Mouse (Mus musculus) testis, postnatal 10 days (tissue): ENCODE data around the gene Bcl6.

Experiments used
- DNase-seq: peaks from one replicate; pipeline ENCODE4 v3.0.0; 2021; ENCODE audit warnings: low spot score

The Bcl6 gene

DNA sequence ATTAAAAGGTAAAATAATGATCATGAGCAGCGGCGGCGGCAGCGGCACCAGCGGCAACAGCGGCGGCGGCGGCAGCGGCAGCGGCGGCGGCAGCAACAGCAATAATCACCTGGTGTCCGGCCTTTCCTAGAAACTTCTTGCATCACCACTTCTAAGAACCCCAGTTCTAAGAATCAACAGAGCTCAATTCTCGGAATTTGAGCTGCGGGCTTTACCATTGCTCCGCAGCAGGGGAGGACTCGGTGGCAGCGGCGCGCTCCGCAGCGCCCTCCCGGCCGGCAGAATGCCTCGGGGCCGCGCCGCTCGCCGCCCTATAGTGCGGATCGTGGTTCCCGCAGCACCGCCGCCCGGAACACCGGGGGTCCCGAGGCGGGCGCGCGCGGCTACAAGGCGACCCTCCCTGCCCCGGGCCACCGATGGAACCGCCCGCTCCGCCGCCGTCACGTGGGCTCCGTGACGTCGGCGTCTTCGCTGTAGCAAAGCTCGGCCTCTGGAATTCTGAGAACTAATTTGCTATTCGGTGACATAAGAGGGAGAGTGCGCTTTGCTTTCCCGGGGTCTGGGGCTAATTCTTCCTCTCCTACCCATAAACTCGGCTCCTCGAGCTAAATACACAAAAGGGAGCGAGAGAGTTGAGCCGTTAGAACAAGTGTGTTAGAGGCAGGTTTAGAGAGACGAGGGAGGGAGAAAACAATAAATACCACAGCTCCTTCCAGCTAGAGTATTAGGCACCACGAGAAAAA lies at the start of gene Bcl6, which contains the start of gene Gm37419:
TSS of gene Bcl6 (minus strand) at position 387 of the 743 bp plus-strand sequence.
TSS of gene Gm37419 (plus strand) at position 17 of the 743 bp plus-strand sequence.
- peak; percentile 86 for DNase-seq

DNA sequence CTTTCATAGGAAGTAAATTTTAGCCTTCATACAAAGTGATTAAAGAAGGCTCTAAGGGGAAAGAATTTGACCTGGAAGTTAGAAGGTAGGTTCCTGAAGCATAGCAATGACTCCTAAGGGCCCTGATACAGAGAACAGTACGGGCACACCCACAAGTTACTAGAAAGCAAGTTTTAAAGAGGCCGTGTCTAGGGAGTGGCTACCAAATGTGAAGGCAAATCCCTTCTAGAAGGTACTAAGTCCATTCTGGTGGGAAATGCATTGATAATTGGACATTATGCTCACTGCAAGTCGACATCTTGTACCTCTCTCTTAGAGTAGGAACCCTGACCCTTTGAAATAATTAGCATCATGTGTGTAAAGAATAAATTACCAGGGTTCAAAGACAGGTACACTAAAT lies 47.7 kb upstream of the Bcl6 start:
- no peak for DNase-seq

DNA sequence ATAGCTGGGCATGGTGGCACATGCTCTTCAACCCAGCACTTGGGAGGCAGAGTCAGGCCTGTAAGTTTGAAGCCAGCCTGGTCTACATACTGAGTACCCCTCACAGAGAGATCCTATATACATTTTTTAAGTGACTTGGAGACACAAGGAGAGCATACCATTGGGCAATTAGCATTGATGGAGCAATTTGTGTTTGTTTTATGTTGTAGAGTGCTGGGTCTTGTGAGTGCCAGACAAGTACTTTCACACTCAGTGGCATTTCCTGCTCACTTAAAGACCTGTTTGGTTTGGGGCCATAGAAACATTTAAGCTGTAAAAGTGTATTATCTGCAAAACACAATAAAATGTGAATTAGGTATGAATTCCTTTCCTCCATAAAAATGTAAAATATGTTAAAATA lies 47.1 kb upstream of the Bcl6 start:
- DNase-seq: no peak

DNA sequence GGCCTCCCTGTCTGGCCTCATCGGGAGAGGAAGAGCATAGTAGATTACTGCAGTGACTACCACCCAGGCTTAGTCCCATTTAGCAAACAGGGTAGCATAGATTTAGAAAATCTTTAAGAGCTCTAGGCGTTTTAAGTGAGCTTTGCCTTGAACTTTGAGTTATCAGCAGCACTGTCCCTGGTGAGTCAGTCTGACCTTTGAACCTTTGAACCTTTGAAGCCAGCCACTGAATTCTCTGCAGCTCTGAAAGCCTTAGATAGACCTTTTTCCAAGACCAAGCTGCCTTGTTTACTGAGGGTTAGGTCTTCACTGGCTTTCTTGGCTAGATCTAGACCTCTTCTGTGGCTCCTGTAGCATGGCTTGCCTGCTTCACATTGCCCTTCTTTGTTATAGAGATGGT lies 45.8 kb upstream of the Bcl6 start:
- DNase-seq: no peak

DNA sequence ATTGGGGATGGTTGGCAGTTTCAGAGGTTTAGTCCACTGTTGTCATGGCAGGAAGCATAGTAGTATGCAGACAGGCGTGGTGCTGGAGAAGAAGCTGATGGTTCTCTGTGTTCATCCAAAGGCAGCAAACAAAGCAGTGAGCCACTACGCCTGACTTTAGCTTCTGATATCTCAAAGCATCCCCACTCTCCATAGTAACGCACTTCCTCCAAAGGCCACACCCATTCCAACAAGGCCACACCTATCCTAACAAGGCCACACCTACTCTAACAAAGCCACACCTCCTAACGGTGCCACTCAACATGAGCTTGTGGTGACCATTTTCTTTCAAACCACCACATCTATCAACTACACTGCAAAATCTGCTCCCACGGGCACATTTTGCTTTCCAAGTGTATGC lies 44.6 kb upstream of the Bcl6 start:
- DNase-seq: no peak

DNA sequence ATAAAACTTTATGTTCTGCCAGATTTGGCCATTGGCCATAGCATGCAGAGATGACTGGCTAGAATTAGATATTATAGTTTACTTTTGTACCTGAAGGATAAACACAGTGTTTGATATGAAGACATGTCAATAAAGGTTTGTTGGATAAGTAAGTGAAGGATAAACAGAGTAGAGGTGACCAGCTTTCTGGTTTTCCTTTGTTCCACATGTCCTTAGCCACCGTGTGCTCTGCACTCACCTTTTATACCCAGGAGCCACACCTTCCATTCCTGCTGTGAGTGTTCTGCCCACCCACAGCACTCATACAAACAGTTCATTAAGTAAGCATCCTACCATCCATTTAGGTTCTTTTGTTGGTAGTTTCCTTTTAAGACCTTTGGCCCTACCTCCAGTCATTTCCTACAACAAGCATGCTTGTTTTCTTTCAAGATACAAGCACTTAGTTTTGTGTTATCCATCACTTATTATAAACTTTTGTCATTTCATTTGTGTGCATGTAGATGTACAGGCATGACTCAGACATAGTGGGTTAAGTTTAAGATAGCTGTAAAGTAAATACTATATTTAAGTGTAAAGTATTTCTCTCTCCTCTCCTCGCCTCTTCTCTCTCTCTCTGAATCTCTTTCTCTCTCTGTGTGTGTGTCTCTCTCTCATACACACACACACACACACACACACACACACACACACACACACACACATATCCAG lies 41.5 kb upstream of the Bcl6 start:
- DNase-seq: no peak

DNA sequence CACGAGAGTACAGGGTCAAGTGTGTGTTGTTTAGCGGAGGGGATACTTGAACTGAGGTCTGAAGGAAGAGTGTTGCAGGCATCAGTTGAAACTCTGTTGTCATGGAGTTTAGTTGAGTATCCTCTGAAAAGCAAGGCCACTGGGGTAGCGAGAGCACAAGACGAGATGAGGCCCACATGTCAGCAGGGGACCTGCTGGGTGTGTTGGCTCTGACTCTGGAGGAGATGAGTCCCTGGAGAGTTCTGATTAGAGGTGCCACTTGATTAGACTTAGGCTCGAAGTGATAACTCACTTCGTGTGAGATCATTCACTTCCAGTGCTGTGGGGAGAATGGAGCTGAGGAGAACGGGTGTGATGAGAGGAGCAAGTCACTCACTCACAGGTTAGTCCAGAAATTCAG lies 36.8 kb upstream of the Bcl6 start:
- no peak for DNase-seq

DNA sequence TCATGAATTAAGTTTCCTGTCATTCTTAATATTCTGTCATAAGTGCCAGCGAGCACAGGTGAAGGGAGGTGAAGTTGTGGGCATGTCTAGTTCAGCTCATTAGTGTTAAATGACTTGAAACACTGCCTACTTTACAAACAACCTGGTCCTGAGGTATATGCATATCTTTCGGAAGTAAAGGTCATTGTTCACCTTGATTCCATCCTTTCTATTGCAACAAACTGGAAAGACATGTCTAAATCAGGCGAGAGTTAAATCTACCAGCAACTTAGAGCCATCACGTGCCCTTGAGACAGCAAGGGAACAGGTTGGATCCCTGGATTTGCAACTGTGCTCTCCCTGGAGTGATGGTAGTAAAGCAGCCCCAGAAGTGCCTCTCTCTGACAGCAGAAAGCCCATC lies 34.0 kb upstream of the Bcl6 start:
- no peak for DNase-seq

DNA sequence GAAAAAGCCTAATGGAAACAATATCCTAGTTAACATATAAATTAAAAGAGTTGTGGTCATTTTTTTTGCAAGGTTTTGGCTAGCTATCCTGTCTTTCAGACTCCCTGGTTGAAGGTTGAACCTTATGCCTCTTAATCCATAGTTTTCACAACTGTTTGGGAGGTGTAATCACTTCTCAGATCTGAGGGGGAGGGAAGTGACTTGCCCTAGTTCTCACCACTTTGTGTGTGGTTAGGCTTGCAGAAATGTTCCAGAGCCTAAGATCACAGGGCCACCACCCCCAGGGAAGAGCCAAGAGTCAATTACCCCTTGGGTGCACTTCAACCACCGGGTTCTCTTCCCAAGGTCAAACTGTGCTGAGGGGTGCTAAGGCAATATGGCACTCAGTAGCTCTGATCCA lies 33.1 kb upstream of the Bcl6 start:
- DNase-seq: no peak

DNA sequence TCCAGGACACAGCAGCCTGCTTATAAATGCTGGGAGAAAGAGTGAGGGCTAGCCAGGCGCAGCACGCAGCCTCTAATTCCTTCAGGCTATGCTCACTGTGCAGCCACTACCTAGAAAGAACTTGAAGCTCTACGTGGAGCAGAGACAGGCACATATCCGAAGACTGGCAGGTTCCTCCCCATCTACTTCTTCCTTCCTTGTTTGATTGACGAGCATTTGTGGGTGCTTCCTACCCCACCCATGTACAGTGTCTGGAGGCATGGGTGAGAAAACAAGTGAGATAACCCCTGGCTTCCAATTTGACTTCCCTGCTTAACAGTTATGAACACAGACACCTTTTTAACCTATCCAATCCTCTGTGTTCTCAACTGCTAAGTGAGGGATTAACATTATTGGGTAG lies 28.1 kb upstream of the Bcl6 start:
- no peak for DNase-seq

DNA sequence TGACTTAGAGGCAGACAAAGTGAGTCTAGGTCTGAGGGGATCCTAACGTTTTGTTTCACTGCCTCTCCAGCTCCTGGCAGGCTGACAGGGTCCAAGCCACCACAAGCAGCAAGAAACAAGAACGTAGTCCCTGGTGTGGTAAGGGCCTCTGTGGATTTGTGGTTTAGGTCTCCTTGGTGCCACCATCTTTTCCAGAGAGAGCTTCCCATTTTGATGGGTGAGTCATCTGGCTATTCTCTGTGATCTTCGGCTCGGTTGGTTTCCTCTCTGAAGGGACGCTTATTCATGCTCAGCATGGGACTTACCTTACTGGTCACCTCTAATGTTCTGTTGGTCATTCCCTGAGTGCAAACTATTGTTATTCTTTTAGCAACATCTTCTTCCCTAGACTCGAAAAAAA lies 27.6 kb upstream of the Bcl6 start:
- DNase-seq: no peak

DNA sequence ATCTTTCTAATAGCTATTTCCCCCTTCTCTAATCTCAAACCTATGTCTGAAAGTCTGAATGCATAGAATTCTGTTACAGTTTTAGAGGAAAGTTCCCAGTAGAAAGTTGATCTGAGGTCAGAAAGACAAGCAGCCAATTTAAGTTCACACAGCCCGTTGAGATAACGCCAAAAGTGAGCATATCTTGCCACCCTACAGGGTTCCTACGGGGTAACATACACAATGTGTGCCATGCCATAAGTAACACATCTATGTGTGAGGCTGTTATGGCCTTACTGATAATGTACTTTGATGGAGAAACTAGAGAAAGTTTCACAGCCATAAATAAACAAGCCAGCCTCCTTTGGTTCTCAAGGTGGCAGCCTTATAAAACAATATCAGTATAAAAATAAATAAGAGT lies 25.7 kb upstream of the Bcl6 start:
- no peak for DNase-seq

DNA sequence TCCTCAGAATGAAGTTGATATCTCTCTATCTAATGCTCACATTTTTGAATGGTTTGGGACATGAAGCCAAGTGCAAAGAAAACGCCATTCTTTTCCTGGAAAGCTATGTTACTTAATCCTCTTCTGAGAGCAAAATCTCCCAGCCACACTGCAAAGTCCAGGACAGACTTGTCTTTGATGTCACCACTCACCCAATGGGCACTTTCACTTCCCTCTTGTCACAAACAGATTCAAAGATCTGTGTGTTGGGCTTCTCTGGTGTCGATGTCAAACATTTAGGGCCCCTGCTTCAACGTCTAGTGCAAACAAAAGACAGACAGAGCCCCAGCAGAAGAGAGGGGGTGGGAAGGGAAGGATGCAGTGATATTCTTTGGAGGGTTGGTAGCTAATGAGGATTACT lies 23.4 kb upstream of the Bcl6 start:
- DNase-seq: no peak

DNA sequence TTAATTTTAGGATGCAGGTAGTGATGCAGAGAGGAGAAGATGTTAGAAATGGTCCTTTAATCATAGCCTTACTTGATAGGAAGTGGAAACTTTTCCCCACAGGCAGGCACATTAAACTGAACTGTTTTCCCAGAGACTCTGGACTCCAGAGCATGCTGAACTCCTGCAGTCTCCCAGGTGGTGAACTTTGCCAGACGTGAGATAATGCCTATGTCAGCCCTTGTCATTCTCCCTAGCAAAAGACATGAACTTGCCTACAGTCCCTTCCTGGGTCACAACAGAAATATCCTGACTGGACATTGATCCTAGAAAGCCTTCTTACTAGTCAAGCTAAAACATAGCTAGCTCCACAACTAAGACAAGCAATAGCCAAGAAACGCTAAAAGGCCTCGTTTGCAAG lies 22.7 kb upstream of the Bcl6 start:
- no peak for DNase-seq

DNA sequence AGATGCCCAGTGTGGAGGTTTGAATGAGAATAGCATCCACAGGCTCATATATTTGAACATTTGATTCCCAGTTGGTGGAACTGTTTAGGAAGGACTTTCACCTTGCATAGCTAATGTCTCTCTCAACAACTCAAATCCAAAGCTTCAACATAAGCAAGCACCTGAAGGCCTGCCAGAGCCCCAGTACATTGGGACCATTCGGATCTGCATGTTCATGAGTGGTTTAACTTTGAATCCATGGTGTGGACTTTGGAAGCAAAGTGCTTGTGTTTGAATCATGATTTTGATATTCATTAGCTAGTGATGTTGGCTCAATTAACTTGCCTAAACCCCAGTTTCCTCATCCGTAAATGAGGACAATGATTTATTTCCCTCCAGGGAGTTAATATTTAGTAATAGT lies 21.2 kb upstream of the Bcl6 start:
- DNase-seq: no peak

DNA sequence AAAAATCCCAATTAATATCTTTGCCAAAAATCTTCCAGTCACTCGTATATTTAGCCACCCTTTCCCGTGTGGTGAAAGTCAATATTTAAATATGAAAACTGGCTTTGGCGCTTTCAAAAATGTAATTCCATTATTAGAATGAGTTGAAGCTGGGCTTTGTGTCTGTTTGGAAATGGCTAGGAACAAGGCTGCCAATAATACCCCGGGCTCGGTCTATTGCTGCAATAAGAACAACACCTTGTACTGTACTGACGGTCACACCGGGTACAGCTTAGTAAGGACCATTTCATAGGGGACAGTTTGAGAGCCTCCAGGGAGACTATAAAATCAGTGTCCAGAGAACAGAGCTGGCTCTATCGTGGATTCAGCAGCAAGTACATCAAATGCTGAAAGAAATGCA lies 17.3 kb upstream of the Bcl6 start:
- no peak for DNase-seq

DNA sequence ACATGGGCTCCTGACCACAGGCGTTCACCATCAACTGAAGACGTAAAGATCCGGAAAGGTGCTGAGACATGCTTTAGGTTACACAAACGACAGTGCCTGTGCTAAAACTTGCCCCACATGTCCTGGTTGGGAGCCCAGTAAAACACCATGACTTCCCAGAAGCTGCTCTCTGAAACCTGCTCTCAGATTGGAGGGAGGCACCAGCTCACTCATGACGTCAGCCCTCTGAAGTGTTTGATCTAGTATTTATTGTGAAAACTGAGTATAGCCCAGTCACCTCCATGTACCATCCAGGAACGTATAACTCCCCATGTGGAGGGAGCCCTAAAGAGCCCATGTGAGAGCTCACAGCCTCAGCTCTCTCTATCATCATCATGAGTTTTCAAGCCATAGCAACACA lies 9.3 kb upstream of the Bcl6 start:
- no peak for DNase-seq

DNA sequence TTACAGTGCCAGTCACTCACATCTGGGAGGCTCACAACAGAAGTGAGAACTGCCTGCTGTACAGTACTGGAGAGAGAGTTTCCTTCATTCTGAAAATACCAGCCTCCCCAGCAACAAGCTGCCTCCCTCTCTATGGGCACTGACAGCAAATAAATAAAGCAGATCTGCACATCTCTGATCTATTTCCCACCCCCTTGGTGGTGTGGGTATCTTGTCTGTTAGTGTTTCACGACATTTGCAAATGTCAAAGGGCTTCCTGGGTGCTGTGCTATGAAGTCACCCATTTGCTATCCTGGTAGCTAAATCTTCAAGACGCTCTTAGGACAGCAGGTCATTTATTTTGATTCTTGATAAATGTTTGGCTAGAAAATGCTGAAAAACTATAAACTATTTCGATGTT lies 8.6 kb upstream of the Bcl6 start:
- DNase-seq: no peak

DNA sequence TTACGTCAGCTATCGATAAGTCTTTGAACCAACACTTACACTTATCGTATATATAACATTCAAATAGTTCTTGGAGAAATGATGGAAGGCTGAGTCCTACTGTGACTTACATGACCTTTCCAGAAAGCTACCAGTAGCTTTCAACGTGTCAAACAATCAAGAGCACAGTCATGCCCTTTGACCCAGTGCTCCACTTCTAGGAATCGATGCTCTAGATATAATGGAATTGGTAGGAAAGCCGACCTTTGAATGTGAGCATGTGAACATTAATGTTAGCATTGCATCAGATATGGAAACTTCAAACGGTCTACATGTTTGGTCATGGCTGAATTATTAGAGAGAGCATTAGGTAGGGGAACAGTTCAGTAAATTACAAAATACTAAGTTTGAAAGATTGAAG lies 7.7 kb upstream of the Bcl6 start:
- DNase-seq: no peak

DNA sequence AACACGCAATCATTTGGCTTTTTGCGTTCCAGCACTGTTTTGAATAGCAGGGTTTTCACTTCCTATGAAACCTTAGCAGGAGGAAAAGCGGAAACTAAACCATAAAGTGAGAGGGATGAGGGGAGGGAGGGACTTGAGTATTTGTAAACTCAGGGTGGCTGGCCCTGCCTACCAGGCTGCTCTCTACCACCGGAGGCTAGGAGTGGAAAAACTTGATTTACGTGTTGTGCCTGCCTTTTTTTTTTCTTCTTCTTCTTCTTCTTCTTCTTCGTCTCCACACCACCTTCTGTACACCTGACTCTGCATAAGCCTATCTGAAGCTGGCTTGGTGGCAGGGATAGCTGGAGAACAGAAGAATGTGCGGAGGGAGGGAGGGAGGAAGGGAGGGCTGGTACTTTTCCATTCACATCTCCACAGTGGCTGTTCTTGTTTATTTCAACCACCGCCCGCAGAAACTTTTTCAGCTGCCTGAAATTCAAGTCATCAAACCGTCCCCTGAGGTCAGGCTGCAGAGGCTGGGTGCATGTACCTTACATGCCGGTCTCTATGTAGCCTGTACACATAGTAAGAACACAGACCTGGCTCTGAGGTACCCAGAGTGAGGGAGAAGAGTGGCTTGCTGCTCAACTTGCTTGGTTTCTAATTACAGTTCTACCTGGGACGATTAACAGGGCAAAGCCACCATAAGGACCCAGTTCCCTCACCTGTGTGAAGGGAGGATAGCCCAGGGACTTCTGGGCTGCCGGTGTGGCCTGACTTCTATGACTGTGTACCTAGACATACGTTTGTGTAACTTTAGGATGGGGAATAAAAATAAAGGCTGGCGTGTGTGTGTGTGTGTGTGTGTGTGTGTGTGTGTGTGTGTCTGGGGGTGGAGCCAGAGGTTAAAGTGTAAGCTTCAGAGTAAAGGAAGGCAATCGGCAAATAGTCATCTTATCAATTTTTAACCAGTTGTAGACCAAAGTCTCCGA lies 5.0 kb upstream of the Bcl6 start:
- DNase-seq: no peak

DNA sequence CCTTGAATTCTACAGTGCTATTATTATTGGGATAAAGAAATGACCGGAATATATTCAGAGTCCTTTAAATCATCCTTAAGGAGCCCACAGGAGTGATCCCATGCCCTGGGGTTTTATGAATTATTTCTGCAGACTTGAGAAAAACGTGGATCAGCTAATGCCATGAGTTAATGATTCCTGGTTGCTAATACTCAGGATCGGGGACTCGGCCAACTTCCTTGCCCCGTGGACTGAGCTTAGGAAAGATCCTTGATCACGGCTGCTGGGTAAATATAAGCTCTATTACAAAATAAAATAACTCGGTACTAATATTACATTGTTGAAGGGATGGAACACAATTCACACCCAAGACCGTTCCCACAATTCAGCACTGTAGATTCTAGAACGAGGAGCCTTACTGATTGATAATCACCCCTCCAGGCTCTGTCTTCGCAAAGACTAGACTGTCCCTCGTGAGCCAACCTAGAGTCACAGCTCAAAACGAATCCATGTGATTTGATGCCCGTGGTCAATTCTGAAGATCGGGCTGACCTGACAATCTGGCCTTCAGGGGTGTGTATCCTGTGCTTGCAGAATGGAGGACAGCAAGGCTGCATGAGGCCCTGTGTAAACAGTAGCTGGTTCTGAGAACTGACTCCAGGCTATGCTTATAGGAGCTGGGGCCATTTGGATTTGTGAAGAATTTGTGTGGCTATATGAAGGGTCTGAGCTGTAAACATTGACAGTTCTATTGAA lies 3.4 kb upstream of the Bcl6 start:
- DNase-seq: no peak

DNA sequence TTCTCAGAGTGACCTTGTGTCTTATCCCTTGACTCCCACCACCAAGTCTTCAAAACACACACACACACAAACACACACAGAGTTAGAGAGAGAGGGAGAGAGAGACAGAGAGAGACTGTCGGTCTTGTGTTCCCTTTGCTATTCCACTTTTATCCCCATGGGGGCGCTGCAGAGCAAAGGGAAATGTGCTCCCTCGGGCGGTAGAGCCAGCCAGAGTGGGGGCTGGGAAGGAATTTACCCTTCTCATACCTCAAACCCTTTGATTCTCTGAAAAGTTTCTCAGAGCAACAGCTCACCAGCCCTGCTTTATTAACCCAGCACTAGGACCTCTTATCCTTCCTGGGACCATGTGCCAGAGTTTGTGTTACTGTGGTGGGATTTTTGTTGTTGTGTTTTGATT lies 2.5 kb upstream of the Bcl6 start:
- peak; percentile 94 for DNase-seq
